Mouse (Mus musculus): ENCODE data around the gene Ddah1. TPM values are rescaled to one million over a fixed set of nuclear protein-coding genes. Genes with fewer than 3 reads are reported as not detected.

The Ddah1 gene
- polyA plus RNA-seq, 1 experiment, result 81.7 TPM

DNA sequence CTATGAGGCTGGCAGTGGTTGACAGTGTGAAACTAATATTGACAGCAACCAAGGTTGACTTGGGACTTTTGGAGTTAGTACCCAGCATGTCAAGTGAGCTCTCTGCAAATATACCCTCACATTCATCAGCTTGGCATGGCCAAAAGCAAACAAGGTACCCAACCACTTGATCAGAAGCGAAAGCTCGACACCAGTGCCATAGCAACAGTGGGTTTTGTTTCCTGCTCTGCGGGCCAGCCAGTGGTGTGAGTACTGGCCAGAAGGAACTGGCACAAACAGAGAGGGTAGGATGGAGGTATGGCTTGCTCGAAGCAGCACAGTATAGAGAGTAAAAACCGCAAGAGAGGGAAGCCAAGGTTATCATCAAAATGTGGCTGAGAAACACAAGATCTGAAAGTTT lies 157.9 kb downstream of the Ddah1 start:
- TF ChIP-seq POLR2A (IDR thresholded peaks at IDR 0.05; ENCODE audit: borderline replicate concordance, extremely low read depth, insufficient read depth, insufficient read length, poor library complexity, severe bottlenecking) (no peak), CTCF (IDR thresholded peaks at IDR 0.05; ENCODE audit: borderline replicate concordance, extremely low read depth, insufficient read depth, insufficient read length) (no peak)
- no peak for DNase-seq (ENCODE audit: low read depth)

DNA sequence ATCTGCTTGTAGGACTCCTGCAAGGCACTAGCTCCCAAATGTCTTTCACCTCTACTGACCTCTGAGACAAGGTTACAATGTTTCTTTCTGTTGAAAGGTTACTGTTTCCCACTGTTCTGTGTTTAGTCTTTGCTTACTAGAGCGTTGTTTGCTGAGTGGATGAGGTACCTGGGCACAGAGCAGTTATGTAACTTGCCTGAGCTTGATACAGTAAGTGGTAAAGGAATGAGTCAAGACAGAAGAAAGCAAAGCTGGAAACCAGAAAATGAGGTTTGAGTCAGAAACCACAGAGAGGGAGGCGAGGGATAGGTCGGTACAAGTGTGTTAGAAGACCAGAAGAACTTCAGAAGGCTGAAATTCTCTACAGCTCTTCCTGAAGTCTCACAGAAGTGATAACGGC lies 158.4 kb downstream of the Ddah1 start:
- DNase-seq (ENCODE audit: low read depth), result no peak
- TF ChIP-seq CTCF (IDR thresholded peaks at IDR 0.05; ENCODE audit: borderline replicate concordance, extremely low read depth, insufficient read depth, insufficient read length) (no peak), POLR2A (IDR thresholded peaks at IDR 0.05; ENCODE audit: borderline replicate concordance, extremely low read depth, insufficient read depth, insufficient read length, poor library complexity, severe bottlenecking) (no peak)

DNA sequence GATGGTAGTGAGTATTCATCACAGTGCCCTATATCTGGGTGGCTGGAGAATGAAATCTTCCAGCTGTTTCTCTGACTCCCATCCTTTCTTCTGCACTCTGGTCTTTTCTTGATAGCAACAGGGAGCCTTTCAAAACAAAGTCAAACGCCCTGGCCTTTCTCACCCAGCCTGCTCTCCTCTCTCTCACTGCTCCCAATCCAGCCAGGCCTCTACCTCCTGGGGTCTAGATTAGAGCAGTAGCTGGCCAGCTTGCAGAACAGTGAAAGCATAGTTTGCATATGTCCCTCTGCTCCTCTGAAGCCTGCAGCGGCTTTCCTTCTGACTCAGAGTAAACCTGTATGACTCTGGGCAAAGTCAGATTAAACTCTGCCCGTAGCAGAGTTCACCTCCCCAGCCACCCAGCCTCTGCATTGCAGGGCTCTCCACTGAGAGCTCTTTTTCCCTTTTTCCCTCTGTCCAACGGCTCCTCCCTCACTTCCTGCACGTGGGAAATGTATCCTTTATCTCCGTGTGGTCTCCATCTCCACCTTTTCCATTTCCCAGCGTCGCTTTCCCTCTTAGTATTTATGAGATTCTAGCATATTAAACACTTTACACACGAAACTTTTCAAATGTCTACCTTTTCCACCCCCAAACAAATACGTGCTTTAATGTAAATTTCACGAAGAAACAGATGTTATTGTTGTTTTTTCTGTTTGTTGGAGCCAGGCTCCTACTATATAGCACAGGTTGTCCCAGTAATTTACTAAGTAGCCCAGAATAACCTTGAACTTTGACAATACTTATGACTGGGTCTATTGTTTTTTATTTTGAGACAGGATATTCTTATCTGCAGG lies 163.8 kb downstream of the Ddah1 start, which contains the start of gene Bcl10:
Bcl10 (plus strand) TSS at position 786 of the 836 bp plus-strand sequence.
- no peak for TF ChIP-seq POLR2A (IDR thresholded peaks at IDR 0.05; ENCODE audit: borderline replicate concordance, extremely low read depth, insufficient read depth, insufficient read length, poor library complexity, severe bottlenecking)

DNA sequence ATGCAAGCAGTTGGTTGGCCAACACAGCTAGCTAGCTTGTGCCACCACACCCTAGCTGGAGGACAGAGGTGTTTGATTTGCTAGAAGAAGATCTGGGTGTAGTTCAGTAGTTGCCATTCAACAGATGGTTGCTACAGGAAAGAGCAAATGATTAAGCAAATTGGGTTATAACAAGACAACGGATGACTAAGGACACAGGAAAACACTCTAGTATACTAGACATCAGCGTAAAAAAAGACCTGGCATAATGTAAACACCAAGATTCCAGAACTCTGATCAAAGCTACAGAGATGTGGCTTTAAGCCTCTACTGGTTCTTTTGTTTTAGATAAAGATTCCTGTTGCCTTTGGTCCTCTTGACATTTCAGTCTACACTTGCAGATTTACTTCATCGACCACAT lies 164.5 kb downstream of the Ddah1 start:
- no peak for DNase-seq (ENCODE audit: low read depth)

More for the DNA sequence above, 163.8 kb downstream of the Ddah1 start, which contains the start of gene Bcl10:
- DNase-seq (ENCODE audit: low read depth), result no peak

GRCm38 (mm10) chr3:145923874-145924577 lies 165.6 kb downstream of the Ddah1 start:
- DNase-seq (ENCODE audit: low read depth), result peak; percentile 100
- TF ChIP-seq CTCF (IDR thresholded peaks at IDR 0.05; ENCODE audit: borderline replicate concordance, extremely low read depth, insufficient read depth, insufficient read length) (no peak), POLR2A (IDR thresholded peaks at IDR 0.05; ENCODE audit: borderline replicate concordance, extremely low read depth, insufficient read depth, insufficient read length, poor library complexity, severe bottlenecking) (peak; percentile 52; the same call in 1 of the 2 replicates)

More for the DNA sequence above, 164.5 kb downstream of the Ddah1 start:
- TF ChIP-seq CTCF (IDR thresholded peaks at IDR 0.05; ENCODE audit: borderline replicate concordance, extremely low read depth, insufficient read depth, insufficient read length) (no peak), POLR2A (IDR thresholded peaks at IDR 0.05; ENCODE audit: borderline replicate concordance, extremely low read depth, insufficient read depth, insufficient read length, poor library complexity, severe bottlenecking) (no peak)

GRCm38 (mm10) chr3:145924649-145925337 lies 166.3 kb downstream of the Ddah1 start:
- no peak for TF ChIP-seq CTCF (IDR thresholded peaks at IDR 0.05; ENCODE audit: borderline replicate concordance, extremely low read depth, insufficient read depth, insufficient read length)
- TF ChIP-seq POLR2A (IDR thresholded peaks at IDR 0.05; ENCODE audit: borderline replicate concordance, extremely low read depth, insufficient read depth, insufficient read length, poor library complexity, severe bottlenecking), result no peak
- DNase-seq (ENCODE audit: low read depth), result peak; percentile 65

- no peak for DNase-seq (ENCODE audit: low read depth)
- TF ChIP-seq CTCF (IDR thresholded peaks at IDR 0.05; ENCODE audit: borderline replicate concordance, extremely low read depth, insufficient read depth, insufficient read length) (no peak), POLR2A (IDR thresholded peaks at IDR 0.05; ENCODE audit: borderline replicate concordance, extremely low read depth, insufficient read depth, insufficient read length, poor library complexity, severe bottlenecking) (no peak)
Measured at GRCm38 (mm10) chr3:145925506-145925905, 167.0 kb downstream of the Ddah1 start.

DNA sequence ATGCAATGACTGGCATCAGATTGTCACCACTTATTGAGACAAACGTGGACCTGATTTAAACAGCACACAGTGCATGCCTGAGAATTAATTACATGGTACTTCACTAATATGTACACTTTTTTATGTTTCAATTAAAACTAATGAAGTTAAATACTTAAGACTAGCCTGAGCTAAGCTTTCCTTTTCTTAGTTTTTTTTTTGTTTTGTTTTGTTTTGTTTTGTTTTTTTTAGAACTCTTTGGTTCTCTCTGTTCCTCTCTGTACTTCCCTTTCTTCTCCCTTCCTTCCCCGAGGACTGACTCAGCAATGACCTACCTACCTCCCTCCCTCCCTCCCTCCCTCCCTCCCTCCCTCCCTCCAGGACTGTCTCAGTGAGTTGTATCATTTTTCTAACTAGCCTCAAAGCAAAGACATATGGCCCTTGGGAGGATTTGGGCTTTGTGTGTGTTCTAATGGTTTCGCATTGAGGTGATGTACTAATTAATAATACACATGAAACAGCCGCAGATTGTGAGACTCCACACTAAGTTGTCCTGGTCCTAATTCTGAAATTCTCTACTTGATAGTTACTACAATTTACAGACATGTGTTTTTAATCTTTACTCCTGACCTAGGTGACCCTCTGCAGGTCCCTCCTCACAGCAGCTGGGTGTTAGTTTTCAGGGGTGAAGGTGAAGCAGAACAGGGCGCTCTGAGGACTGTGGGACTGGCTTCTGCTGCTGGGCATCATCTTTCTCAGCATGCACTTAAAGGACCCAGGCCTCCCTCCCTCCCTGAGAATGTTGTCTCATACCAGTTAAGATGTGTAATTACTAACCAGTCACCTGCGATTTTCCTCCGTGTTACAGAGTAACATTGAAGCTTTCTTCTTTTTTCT lies 171.3 kb downstream of the Ddah1 start:
- TF ChIP-seq POLR2A (IDR thresholded peaks at IDR 0.05; ENCODE audit: borderline replicate concordance, extremely low read depth, insufficient read depth, insufficient read length, poor library complexity, severe bottlenecking) (no peak), CTCF (IDR thresholded peaks at IDR 0.05; ENCODE audit: borderline replicate concordance, extremely low read depth, insufficient read depth, insufficient read length) (no peak)
- no peak for DNase-seq (ENCODE audit: low read depth)

DNA sequence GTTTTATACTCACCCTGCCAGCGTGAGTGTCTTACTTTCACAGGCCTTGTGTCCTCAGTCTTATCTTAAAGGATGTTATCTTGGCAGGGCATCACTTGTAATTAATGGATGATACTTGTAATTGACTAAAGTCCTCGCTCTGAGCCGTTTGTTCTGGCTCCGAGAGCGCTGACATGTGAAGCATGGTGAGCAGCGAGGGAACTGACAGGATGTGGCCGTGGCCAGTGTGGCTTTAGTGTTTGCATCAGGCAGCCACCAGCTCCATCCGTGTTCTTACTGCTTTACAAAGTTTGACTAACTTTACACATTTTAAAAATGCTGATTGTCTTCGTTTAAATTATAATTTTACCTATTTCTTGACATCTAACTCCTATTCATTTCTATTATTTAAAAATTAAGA lies 175.4 kb downstream of the Ddah1 start:
- no peak for TF ChIP-seq CTCF (IDR thresholded peaks at IDR 0.05; ENCODE audit: borderline replicate concordance, extremely low read depth, insufficient read depth, insufficient read length)
- TF ChIP-seq POLR2A (IDR thresholded peaks at IDR 0.05; ENCODE audit: borderline replicate concordance, extremely low read depth, insufficient read depth, insufficient read length, poor library complexity, severe bottlenecking), result no peak
- no peak for DNase-seq (ENCODE audit: low read depth)

Data from brain, embryonic 14.5 days (tissue).